8 mouse cellular contexts compared by ENCODE assay signal in the genomic region with DNA sequence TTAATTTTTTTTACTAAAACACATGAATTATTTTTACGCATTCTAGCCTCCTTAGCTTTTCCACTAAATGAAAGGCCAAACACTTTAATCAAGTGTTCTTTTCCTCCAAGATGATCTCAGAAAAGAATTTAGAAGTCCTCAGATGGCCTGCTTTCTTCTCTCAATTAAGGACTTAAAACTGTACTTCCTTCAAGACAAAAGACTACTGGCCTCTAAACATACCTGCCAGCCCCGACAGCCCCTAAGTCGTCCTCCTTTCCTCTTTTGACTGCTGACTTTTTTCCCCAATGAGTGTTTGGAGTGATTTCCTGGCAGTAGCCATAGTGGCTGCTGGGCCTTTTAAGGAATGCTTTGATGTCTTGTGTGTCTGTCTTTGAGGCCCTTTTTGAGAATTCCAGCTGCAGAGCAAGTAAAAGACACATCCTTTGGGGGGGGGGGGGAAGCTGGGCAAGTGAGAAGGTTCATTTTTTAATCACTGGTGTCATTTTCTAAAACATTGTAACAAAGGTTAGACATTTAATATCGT. TPM values are rescaled to one million over a fixed set of nuclear protein-coding genes. Genes with fewer than 3 reads are reported as not detected.
DNase-seq lines count a peak whose midpoint lies in the region; ATAC-seq and TF ChIP-seq lines count a peak whose summit lies in the region.

No protein-coding gene starts in this region.

- no peaks in the 10 kb centered on the region for H3K27me3 ChIP-seq in embryonic facial prominence, embryonic 13.5 days
- H3K27me3 ChIP-seq in limb, embryonic 11.5 days (ENCODE audit: control insufficient read depth, insufficient read depth, low read length): no peaks in the 10 kb centered on the region
- H3K27me3 ChIP-seq in myocyte (ENCODE audit: control insufficient read depth, insufficient read depth, insufficient read length): no peaks in the 10 kb centered on the region

- ATAC-seq in embryonic facial prominence, embryonic 13.5 days (ENCODE audit: insufficient number of reproducible peaks, insufficient read depth, low FRiP score, low TSS enrichment, low read depth): no peak
- no peak for ATAC-seq in limb, embryonic 11.5 days (ENCODE audit: insufficient number of reproducible peaks, low FRiP score, low TSS enrichment, low read depth)

- no peaks in the 10 kb centered on the region for H3K36me3 ChIP-seq in embryonic facial prominence, embryonic 13.5 days
- H3K36me3 ChIP-seq in limb, embryonic 11.5 days (ENCODE audit: control insufficient read depth, insufficient read depth, low read length): no peaks in the 10 kb centered on the region
- no peaks in the 10 kb centered on the region for H3K36me3 ChIP-seq in myocyte (ENCODE audit: control insufficient read depth, insufficient read depth)

- 18% methylated on average over 4 of the region's 4 CpGs for WGBS in embryonic facial prominence, embryonic 13.5 days
- 24% methylated on average over 4 of the region's 4 CpGs for WGBS in limb, embryonic 11.5 days

- intact Hi-C loops in left cerebral cortex, postnatal 36 days (cut with DNase I): no loop called here

- no peak overlapping the region for H3ac ChIP-seq in myocyte (ENCODE audit: control insufficient read depth, insufficient read length)

- peak overlapping the region; percentile 65 for H3K4me2 ChIP-seq in embryonic facial prominence, embryonic 13.5 days
- peak overlapping the region; percentile 61 for H3K4me2 ChIP-seq in limb, embryonic 11.5 days (ENCODE audit: low read depth, severe bottlenecking)
- H3K4me2 ChIP-seq in myocyte (ENCODE audit: low read depth): peak overlapping the region; percentile 78

- peak overlapping the region; percentile 80 for H3K4me3 ChIP-seq in embryonic facial prominence, embryonic 13.5 days
- peak overlapping the region; percentile 79 for H3K4me3 ChIP-seq in limb, embryonic 11.5 days (ENCODE audit: low read depth, low read length)
- H3K4me3 ChIP-seq in myocyte: peak overlapping the region; percentile 64

- no peak overlapping the region for H3K27ac ChIP-seq in embryonic facial prominence, embryonic 13.5 days
- H3K27ac ChIP-seq in limb, embryonic 11.5 days (replicated peaks; ENCODE audit: low read depth, low read length): no peak overlapping the region

- peak; percentile 32 for DNase-seq in cerebellum, adult 9-10 months
- DNase-seq in cerebellum, postnatal 14 days: no peak
- DNase-seq in 3T3-L1 (ENCODE audit: low read depth, low spot score): peak; percentile 60
- peak; percentile 34 for DNase-seq in limb, embryonic 11.5 days (ENCODE audit: low spot score)
- DNase-seq in urinary bladder, postnatal 10 days (ENCODE audit: low spot score): no peak
- DNase-seq in left cerebral cortex, postnatal 36 days (ENCODE audit: low spot score in 2 of 2): no peak

- TF ChIP-seq POLR2A in myocyte (IDR thresholded peaks at IDR 0.05; ENCODE audit: insufficient read length, low read depth): no peak

- H3K9me3 ChIP-seq in embryonic facial prominence, embryonic 13.5 days: no peaks in the 10 kb centered on the region
- H3K9me3 ChIP-seq in limb, embryonic 11.5 days (ENCODE audit: control insufficient read depth, low read length): no peaks in the 10 kb centered on the region

- H3K9ac ChIP-seq in embryonic facial prominence, embryonic 13.5 days: peak overlapping the region; percentile 55; the same call in 1 of the 2 replicates
- H3K9ac ChIP-seq in limb, embryonic 11.5 days (ENCODE audit: low read length): no peak overlapping the region

- peaks cover 54% of the 10 kb centered on the region for H3K79me2 ChIP-seq in myocyte (ENCODE audit: control insufficient read depth, insufficient read depth)

- H3K4me1 ChIP-seq in embryonic facial prominence, embryonic 13.5 days: peaks cover 14% of the 10 kb centered on the region
- H3K4me1 ChIP-seq in limb, embryonic 11.5 days (ENCODE audit: control insufficient read depth, insufficient read depth, low read length): no peaks in the 10 kb centered on the region

TF ChIP-seq in myocyte, 11 proteins besides CTCF, POLR2A, EP300 and RAD21:
- TF ChIP-seq TCF12 (IDR thresholded peaks at IDR 0.05; ENCODE audit: insufficient read depth, poor library complexity, severe bottlenecking): no peak
- TF ChIP-seq MYOD1 (IDR thresholded peaks at IDR 0.05; ENCODE audit: control insufficient read depth in 1 of 3, insufficient read length in 2 of 3, low read depth in 2 of 3): no peak
- TF ChIP-seq USF1 (IDR thresholded peaks at IDR 0.05; ENCODE audit: low read depth): no peak
- TF ChIP-seq CEBPB (IDR thresholded peaks at IDR 0.05; ENCODE audit: insufficient read depth, poor library complexity, severe bottlenecking): no peak
- no peak for TF ChIP-seq REST (IDR thresholded peaks at IDR 0.05; ENCODE audit: insufficient read depth, insufficient read length)
- TF ChIP-seq SRF (IDR thresholded peaks at IDR 0.05; ENCODE audit: control insufficient read depth, insufficient read length, low read depth): no peak
- TF ChIP-seq TCF3 (IDR thresholded peaks at IDR 0.05; ENCODE audit: insufficient read length, low read depth): no peak
- TF ChIP-seq E2F4 (IDR thresholded peaks at IDR 0.05; ENCODE audit: insufficient read depth): no peak

RNA-seq across cellular contexts. Expression of a gene that starts 1.3 kb away (rescaled TPM):
- 5.3 and 5.5 TPM in 2 replicates for polyA plus RNA-seq in embryonic facial prominence, embryonic 13.5 days (2015; fragmentation: Nextera tagmentation; extraction: Ambion mirVana)
- polyA plus RNA-seq in limb, embryonic 11.5 days (2014; fragmentation: Nextera tagmentation; extraction: Ambion mirVana): 7.3 and 7.9 TPM in 2 replicates
- polyA plus RNA-seq in myocyte (2012; fragmentation: generic; extraction: Trizol): 1.4 TPM
- total RNA-seq in left cerebral cortex, postnatal 36 days (2021): 10 to 100 TPM; 32.6 to 40.2 TPM

RNA-seq across cellular contexts. Expression of a gene that starts 35.9 kb away (rescaled TPM):
- polyA plus RNA-seq in embryonic facial prominence, embryonic 13.5 days (2015; fragmentation: Nextera tagmentation; extraction: Ambion mirVana): not detected in 2 replicates
- not detected in 2 replicates for polyA plus RNA-seq in limb, embryonic 11.5 days (2014; fragmentation: Nextera tagmentation; extraction: Ambion mirVana)
- polyA plus RNA-seq in myocyte (2012; fragmentation: generic; extraction: Trizol): not detected
- 1 to 10 TPM; 1.1 to 2.5 TPM for total RNA-seq in left cerebral cortex, postnatal 36 days (2021)

Comparison
In these comparisons a context has a peak if more than half of its experiments do, and no peak if none do; other contexts are left out.
1. DNase-seq: peak in cerebellum, adult 9-10 months (single experiment), 3T3-L1 (single experiment) and limb, embryonic 11.5 days (single experiment); none in cerebellum, postnatal 14 days (0 of 2), urinary bladder, postnatal 10 days (single experiment) and left cerebral cortex, postnatal 36 days (0 of 2).
2. Peak in every context shown above with its lines, with median percentiles within 50 percentile points of each other: H3K4me2 ChIP-seq and H3K4me3 ChIP-seq.